Mouse (Mus musculus): ENCODE data around the gene Bcl9.

GRCm38 (mm10) chr3:97161773-97162172, 135.9 kb downstream of the Bcl9 start:
- TF ChIP-seq GATA1 (IDR thresholded peaks at IDR 0.05; ENCODE audit: low read length) = no peak
- TF ChIP-seq TAL1 (IDR thresholded peaks at IDR 0.05; ENCODE audit: low read length) = no peak

Data from erythroblast, embryonic 14.5 days (primary cell).